ENCODE assay signal across 9 mouse cellular contexts in the genomic region with DNA sequence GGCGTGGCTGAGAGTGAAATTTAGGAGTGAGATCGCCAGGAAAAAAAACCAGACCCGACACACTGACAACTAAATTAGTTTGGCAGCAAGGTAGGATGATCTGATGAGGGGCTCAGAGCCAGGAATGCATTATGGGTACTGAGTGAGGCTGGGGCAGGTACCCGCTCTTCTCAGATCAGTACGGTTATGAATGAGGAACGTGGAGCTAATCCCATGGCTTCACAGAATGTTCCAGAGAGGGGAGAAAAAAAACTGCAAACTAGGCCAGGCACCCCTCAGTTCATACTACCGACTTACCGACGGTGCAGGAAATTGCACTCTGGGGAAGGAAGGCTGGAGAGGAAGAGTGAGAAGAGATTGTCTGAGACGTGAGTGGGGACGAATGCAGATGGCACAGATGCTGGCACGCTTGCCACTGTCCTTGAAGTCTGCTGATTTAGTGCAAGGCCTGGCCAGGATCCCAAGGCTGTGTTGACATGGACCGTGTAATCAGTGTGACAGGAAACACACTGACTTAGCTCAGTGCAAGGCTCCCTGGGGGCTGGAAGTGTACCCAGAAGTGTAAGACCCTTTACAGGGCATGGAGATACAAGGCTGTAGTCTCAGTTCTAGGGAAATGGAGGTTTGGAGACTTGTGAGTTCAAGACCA.
DNase-seq lines count a peak whose midpoint lies in the region; ATAC-seq and TF ChIP-seq lines count a peak whose summit lies in the region.
"Had no signal": no experiment of that assay in that cellular context is flagged by ENCODE, and none has a peak within 500 bp of the region (broad histone marks: within the 10 kb centered on the region; RNA-seq: fewer than 3 reads in every experiment).

No protein-coding gene starts in this region.

- no peak overlapping the region for H3K4me2 ChIP-seq in liver, embryonic 11.5 days
- no peak overlapping the region for H3K4me2 ChIP-seq in midbrain, embryonic 16.5 days (ENCODE audit: low read length)
- H3K4me2 ChIP-seq: liver, embryonic 13.5 days had no signal

- intact Hi-C loops in left cerebral cortex, postnatal 10 days (cut with DNase I) = no loop called here

- no peaks in the 10 kb centered on the region for H3K27me3 ChIP-seq in liver, adult 2 months (ENCODE audit: control insufficient read depth, insufficient read depth, low read length)
- H3K27me3 ChIP-seq in liver, embryonic 11.5 days (replicated peaks; ENCODE audit: control insufficient read depth, insufficient read depth, low read length) = no peaks in the 10 kb centered on the region
- H3K27me3 ChIP-seq in midbrain, embryonic 16.5 days (ENCODE audit: control insufficient read depth, insufficient read depth, low read depth, low read length) = no peaks in the 10 kb centered on the region
- H3K27me3 ChIP-seq: liver, embryonic 13.5 days had no signal

- H3K36me3 ChIP-seq in liver, adult 2 months (ENCODE audit: control insufficient read depth, insufficient read depth, low read length) = no peaks in the 10 kb centered on the region
- no peaks in the 10 kb centered on the region for H3K36me3 ChIP-seq in liver, embryonic 11.5 days (ENCODE audit: control insufficient read depth, insufficient read depth, low read length)
- no peaks in the 10 kb centered on the region for H3K36me3 ChIP-seq in midbrain, embryonic 16.5 days (ENCODE audit: control insufficient read depth, insufficient read depth, low read length)
- H3K36me3 ChIP-seq: liver, embryonic 13.5 days had no signal

- H3K27ac ChIP-seq in liver, adult 2 months (replicated peaks; ENCODE audit: insufficient read depth, low read depth, low read length) = no peak overlapping the region
- H3K27ac ChIP-seq in liver, embryonic 11.5 days (ENCODE audit: low read depth, low read length) = no peak overlapping the region
- H3K27ac ChIP-seq in midbrain, embryonic 16.5 days (ENCODE audit: low read length) = no peak overlapping the region
- H3K27ac ChIP-seq: liver, embryonic 13.5 days had no signal

- H3K79me2 ChIP-seq in liver, adult 2 months (ENCODE audit: control insufficient read depth, insufficient read depth, low read length) = no peaks in the 10 kb centered on the region

- DNase-seq in liver, adult 2 months (ENCODE audit: extremely low read depth, low read depth, low spot score) = peak; percentile 11
- DNase-seq in liver, embryonic 11.5 days (ENCODE audit: low spot score) = no peak
- peak; percentile 70 for DNase-seq in cerebellum, adult 11-12 months
- DNase-seq in heart, postnatal 4 days = peak; percentile 63
- no peak for DNase-seq in natural killer cell, adult 2 months (ENCODE audit: low spot score in 2 of 2)
- DNase-seq in left cerebral cortex, postnatal 10 days (ENCODE audit: extremely low spot score in 1 of 2, low spot score in 2 of 2) = no peak
- DNase-seq: liver, embryonic 13.5 days had no signal

- peaks cover 1% of the 10 kb centered on the region; the same call in 1 of the 2 replicates for H3K4me1 ChIP-seq in liver, adult 2 months (ENCODE audit: control insufficient read depth, insufficient read depth, low read length)
- H3K4me1 ChIP-seq in liver, embryonic 11.5 days (replicated peaks; ENCODE audit: control insufficient read depth, insufficient read depth, low read length) = peaks cover 9% of the 10 kb centered on the region
- H3K4me1 ChIP-seq in midbrain, embryonic 16.5 days (ENCODE audit: control insufficient read depth, insufficient read depth, low read length) = peaks cover 8% of the 10 kb centered on the region

- TF ChIP-seq CTCF in liver, adult 2 months (IDR thresholded peaks at IDR 0.05; ENCODE audit: low read depth, low read length) = no peak

- H3K9ac ChIP-seq in liver, adult 2 months (ENCODE audit: low read depth, low read length) = no peak overlapping the region
- no peak overlapping the region for H3K9ac ChIP-seq in liver, embryonic 11.5 days (ENCODE audit: low read depth, low read length)
- H3K9ac ChIP-seq in midbrain, embryonic 16.5 days (ENCODE audit: low read depth, low read length) = no peak overlapping the region
- H3K9ac ChIP-seq: liver, embryonic 13.5 days had no signal

- WGBS in liver, adult 2 months = 65% methylated on average over 13 of the region's 13 CpGs
- WGBS in liver, embryonic 11.5 days = 65% methylated on average over 13 of the region's 13 CpGs
- WGBS in midbrain, embryonic 16.5 days = 39% methylated on average over 13 of the region's 13 CpGs

- TF ChIP-seq POLR2A in liver, adult 2 months (IDR thresholded peaks at IDR 0.05; ENCODE audit: extremely low read depth, insufficient read depth, low read length) = no peak

- no peak overlapping the region for H3K4me3 ChIP-seq in liver, adult 2 months (ENCODE audit: insufficient read depth, low read depth, low read length)
- no peak overlapping the region for H3K4me3 ChIP-seq in liver, embryonic 11.5 days (ENCODE audit: low read depth, low read length)
- H3K4me3 ChIP-seq in midbrain, embryonic 16.5 days (ENCODE audit: low read depth, low read length) = no peak overlapping the region
- H3K4me3 ChIP-seq: erythroblast, embryonic 14.5 days; liver, embryonic 13.5 days had no signal

- no peaks in the 10 kb centered on the region for H3K9me3 ChIP-seq in liver, embryonic 11.5 days (ENCODE audit: control insufficient read depth, low read length)
- no peaks in the 10 kb centered on the region for H3K9me3 ChIP-seq in midbrain, embryonic 16.5 days (replicated peaks; ENCODE audit: control insufficient read depth, low read length, poor library complexity, severe bottlenecking)
- H3K9me3 ChIP-seq: liver, embryonic 13.5 days had no signal

- ATAC-seq in liver, embryonic 11.5 days (replicated peaks; ENCODE audit: low FRiP score) = no peak
- ATAC-seq in midbrain, embryonic 16.5 days = peak; percentile 79

Comparison
In these comparisons a context has a peak if more than half of its experiments do, and no peak if none do; other contexts are left out.
1. DNase-seq: peak in liver, adult 2 months (single experiment), cerebellum, adult 11-12 months (single experiment) and heart, postnatal 4 days (single experiment); none in liver, embryonic 11.5 days (single experiment), natural killer cell, adult 2 months (0 of 2) and left cerebral cortex, postnatal 10 days (0 of 2).